Mouse (Mus musculus) midbrain, postnatal 0 days (tissue): ENCODE measurements around the gene Kcna2. TPM values are rescaled to one million over a fixed set of nuclear protein-coding genes. Genes with fewer than 3 reads are reported as not detected.

ENCODE experiments used
- ATAC-seq: fragments of 200-750 bp; cut with Nextera tagmentation; 2 replicates; pipeline ENCODE4 v1.8.0; 2017; ENCODE audit warnings: moderate number of reproducible peaks, mild to moderate bottlenecking, moderate TSS enrichment, moderate library complexity; ENCODE audit not compliant: low FRiP score
- DNase-seq: peaks from one replicate; pipeline ENCODE4 v3.0.0-alpha.2; 2015; ENCODE audit warnings: low spot score
- H3K27ac ChIP-seq: fragments of 300-500 bp; sonication (generic); 2 replicates; pipeline ENCODE4 v1.5.1; 2014; ENCODE audit warnings: low read depth, mild to moderate bottlenecking, low read length, mixed read lengths
- H3K27me3 ChIP-seq: fragments of 300-500 bp; sonication (generic); 2 replicates; pipeline ENCODE4 v1.6.1; 2014; ENCODE audit warnings: low read length, control low read depth, mixed read lengths; ENCODE audit not compliant: insufficient read depth
- H3K36me3 ChIP-seq: fragments of 300-500 bp; sonication (generic); 2 replicates; pipeline ENCODE4 v1.6.1; 2014; ENCODE audit warnings: low read length, control low read depth, mixed read lengths; ENCODE audit not compliant: insufficient read depth
- H3K4me1 ChIP-seq: fragments of 300-500 bp; sonication (generic); 2 replicates; pipeline ENCODE4 v1.6.1; 2014; ENCODE audit warnings: mild to moderate bottlenecking, control low read depth, antibody characterized with exemption, low read length, mixed read lengths; ENCODE audit not compliant: insufficient read depth
- H3K4me2 ChIP-seq: fragments of 300-500 bp; sonication (generic); 2 replicates; pipeline ENCODE4 v1.6.1; 2014; ENCODE audit warnings: low read depth, mild to moderate bottlenecking, low read length, mixed read lengths; ENCODE audit not compliant: poor library complexity, severe bottlenecking
- H3K4me3 ChIP-seq: fragments of 300-500 bp; sonication (generic); 2 replicates; pipeline ENCODE4 v1.5.1; 2014; ENCODE audit warnings: low read depth, mild to moderate bottlenecking, low read length, moderate library complexity
- H3K9ac ChIP-seq: fragments of 300-500 bp; sonication (generic); replicated peaks from 2 replicates; pipeline ENCODE4 v1.6.1; 2014; ENCODE audit warnings: mild to moderate bottlenecking, low read length, moderate library complexity, mixed read lengths; ENCODE audit not compliant: poor library complexity, severe bottlenecking
- H3K9me3 ChIP-seq: fragments of 300-500 bp; sonication (generic); 2 replicates; pipeline ENCODE4 v1.6.1; 2016; ENCODE audit warnings: low read length, control low read depth
- CTCF ChIP-seq: IDR thresholded peaks from 2 replicates; pipeline ENCODE4 v1.5.1; 2016; ENCODE audit warnings: antibody characterized with exemption, mild to moderate bottlenecking
- WGBS: fragments of 180-500 bp; shearing (Covaris S2); extraction: QIAGEN DNeasy Blood & Tissue Kit; methylation state at CpG from one replicate; pipeline ENCODE4 v1.1.7; 2014; 5-methylcytosine and 5-hydroxymethylcytosine counted together
- polyA plus RNA-seq: library from polyadenylated mRNA; unstranded; fragments of >200 nt; fragmentation: Nextera tagmentation; extraction: Ambion mirVana; gene quantifications from 2 replicates; pipeline ENCODE4 v1.2.1, GENCODE M21; 2015
- total RNA-seq: library from RNA; depleted of rRNA; stranded (reverse); fragments of >200 nt; gene quantifications from 2 replicates; pipeline ENCODE4 v1.2.3, GENCODE M21; 2014; rRNA removed

Kcna2 gene
- total RNA-seq (17.6 and 17.7 TPM in 2 replicates), polyA plus RNA-seq (1.4 and 1.7 TPM in 2 replicates)

DNA sequence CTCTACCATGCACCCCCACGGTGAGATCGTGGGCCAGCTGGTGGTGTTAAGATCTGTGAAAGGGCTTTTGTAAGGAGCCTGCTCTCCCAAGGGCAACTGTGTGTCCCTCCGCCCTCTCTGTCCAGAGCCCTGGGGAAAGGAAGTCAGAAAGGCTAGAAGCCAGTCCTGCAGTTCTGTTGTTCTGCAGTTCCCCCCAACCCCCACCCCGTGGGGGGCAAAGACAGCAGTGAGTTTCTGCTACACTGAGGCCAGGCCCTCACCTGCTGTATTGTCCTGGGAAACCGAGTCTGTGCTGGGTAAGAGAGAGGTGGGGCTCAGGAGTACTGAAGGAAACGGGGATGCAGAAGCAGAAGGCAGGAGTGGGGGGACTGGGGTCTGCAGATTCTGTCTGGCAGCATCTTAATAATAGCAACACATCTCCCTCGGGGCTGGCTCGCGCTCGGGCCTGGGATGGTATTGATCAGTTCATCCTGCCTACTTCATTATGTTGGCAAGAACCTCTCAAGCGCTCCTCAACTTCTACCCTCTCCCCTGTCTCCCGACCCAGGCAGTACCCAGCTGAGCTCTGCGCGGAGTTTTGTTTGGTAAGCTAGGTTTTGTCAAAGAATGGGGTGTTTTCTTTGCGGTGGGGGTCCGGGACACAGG lies at the start of gene Kcna2:
Kcna2 (plus strand) TSS at position 336 of the 645 bp plus-strand sequence.
- Histone ChIP-seq H3K27ac (peak within 1 kb of the TSS; percentile 89), H3K9me3 (no peaks in the 10 kb centered on the region), H3K9ac (peak within 1 kb of the TSS; percentile 80), H3K27me3 (no peaks in the 10 kb centered on the region), H3K4me3 (peak within 1 kb of the TSS; percentile 79), H3K4me2 (peak within 1 kb of the TSS; percentile 86), H3K4me1 (peaks cover 19% of the 10 kb centered on the region), H3K36me3 (peaks cover 2% of the 10 kb centered on the region; the same call in 1 of the 2 replicates)
- DNase-seq (peak; percentile 16), ATAC-seq (peak; percentile 10; the same call in 1 of the 2 replicates)
- TF ChIP-seq CTCF: no peak
- 3% methylated on average over 16 of the region's 16 CpGs for WGBS

DNA sequence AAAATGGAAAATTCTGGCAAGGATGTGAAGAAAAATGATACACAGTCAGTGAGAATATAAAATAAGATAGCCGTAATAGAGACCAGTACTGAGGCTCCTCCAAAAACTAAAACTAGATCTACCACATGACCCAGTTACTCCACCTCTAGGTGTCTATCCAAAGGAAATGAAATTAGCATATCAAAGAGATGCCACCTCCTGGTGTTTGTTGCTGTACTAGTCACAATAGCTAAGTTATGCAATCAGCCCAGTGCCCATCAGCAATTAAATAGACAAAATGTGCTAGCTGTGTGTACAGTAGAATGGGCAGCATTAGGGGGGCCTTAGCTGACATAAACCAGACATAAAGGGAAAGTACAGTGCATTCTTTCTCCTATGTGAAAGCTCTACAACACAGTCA lies 39.5 kb upstream of the Kcna2 start:
- ATAC-seq: no peak

DNA sequence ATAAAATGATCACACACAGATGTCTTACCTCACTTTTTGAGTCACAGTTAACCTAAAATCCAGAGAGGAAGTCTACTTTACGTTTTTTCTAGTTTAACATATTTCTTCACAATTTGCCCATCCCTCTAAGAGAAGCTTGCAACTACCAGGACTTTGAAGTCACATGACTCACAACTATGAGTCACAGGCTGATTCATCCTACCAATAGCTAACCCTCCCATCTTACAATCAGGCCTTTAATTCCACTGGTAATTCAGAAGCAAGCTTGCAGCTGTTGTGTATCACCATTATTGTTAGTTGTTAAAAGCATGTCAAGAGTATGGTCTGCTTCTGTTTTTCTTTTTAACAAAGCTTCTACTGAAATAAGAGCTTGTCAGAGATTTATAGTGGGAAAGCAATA lies 38.2 kb upstream of the Kcna2 start:
- Histone ChIP-seq H3K4me3 (no peak overlapping the region), H3K9ac (no peak overlapping the region), H3K27me3 (no peaks in the 10 kb centered on the region), H3K9me3 (no peaks in the 10 kb centered on the region), H3K36me3 (no peaks in the 10 kb centered on the region), H3K27ac (no peak overlapping the region), H3K4me1 (peaks cover 10% of the 10 kb centered on the region; the same call in 1 of the 2 replicates), H3K4me2 (no peak overlapping the region)
- ATAC-seq (no peak), DNase-seq (no peak)
- no peak for TF ChIP-seq CTCF
- 74% methylated on average over 1 of the region's 1 CpGs for WGBS

More for the DNA sequence above, 39.5 kb upstream of the Kcna2 start:
- Histone ChIP-seq H3K4me1 (peaks cover 4% of the 10 kb centered on the region; the same call in 1 of the 2 replicates), H3K27me3 (no peaks in the 10 kb centered on the region), H3K4me3 (no peak overlapping the region), H3K9me3 (no peaks in the 10 kb centered on the region), H3K27ac (no peak overlapping the region), H3K36me3 (no peaks in the 10 kb centered on the region), H3K9ac (no peak overlapping the region), H3K4me2 (no peak overlapping the region)
- no peak for TF ChIP-seq CTCF
- no peak for DNase-seq
- 95% methylated on average over 1 of the region's 1 CpGs for WGBS

DNA sequence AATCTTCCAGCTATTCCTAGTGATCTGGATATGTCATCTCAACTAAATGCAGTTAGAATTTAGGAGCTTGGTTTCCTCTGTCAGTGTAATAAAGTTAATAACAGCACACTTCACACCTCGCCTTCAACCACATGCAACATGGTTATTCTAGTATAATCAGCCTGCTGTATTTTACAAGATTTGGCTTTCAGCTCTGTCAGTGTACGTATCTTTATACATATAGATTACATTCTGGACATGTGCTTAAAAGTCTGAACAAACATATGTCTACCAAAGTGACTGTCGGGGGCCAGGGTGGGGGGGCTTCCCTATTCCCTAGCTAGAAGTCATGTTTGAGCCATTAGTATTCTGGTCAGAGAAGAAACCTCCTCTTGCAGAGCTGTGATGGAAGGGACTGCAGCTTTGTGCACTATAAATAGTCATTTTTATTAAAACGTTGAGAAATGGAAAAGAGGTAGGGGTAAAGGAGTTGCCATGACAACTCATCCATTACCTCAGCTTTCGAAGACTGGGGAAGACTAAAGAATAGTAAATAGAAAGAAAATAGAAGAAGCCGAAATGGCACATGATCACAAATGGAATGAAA lies 35.3 kb upstream of the Kcna2 start:
- Histone ChIP-seq H3K9ac (no peak overlapping the region), H3K27ac (peak overlapping the region; percentile 82), H3K27me3 (no peaks in the 10 kb centered on the region), H3K36me3 (no peaks in the 10 kb centered on the region), H3K9me3 (no peaks in the 10 kb centered on the region), H3K4me2 (no peak overlapping the region), H3K4me3 (no peak overlapping the region), H3K4me1 (peaks cover 10% of the 10 kb centered on the region; the same call in 1 of the 2 replicates)
- no peak for TF ChIP-seq CTCF
- peak; percentile 88 for ATAC-seq
- DNase-seq: peak; percentile 22
- WGBS: 25% methylated on average over 6 of the region's 6 CpGs

DNA sequence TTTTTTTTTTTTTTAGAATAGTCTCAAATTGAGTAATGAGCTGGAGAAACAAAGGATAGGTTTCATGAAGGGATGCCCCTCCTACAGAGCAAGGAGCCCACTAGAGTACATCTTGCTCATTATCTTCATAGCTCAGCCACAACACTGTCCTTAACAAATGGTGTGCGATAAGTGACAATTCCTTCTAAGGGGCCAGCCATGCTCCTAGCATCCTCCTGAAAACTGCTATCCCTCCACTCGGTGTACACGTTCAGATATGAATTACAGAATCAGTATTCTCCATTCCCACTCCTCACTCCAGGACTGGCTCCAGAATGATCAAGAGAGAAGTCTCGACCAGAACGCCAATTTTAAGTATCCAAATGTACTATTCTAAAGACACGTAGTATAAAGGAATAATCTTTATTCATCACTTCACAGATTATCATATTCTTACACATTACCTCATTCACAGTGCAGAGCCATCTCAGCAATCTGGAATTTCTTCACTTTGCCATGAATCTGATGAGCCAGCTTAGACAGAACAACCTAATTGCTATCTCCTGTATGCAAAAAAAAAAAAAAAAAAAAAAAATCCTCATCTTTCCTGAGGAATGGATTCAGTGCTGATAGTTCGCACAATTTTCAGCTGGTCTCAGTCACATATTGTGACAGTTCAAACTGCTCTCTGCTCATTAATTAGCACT lies 34.6 kb upstream of the Kcna2 start:
- DNase-seq: no peak
- Histone ChIP-seq H3K27ac (peak overlapping the region; percentile 82), H3K9me3 (no peaks in the 10 kb centered on the region), H3K4me1 (peaks cover 10% of the 10 kb centered on the region; the same call in 1 of the 2 replicates), H3K4me3 (no peak overlapping the region), H3K9ac (no peak overlapping the region), H3K36me3 (no peaks in the 10 kb centered on the region), H3K27me3 (no peaks in the 10 kb centered on the region), H3K4me2 (no peak overlapping the region)
- TF ChIP-seq CTCF: no peak
- WGBS: 41% methylated on average over 7 of the region's 7 CpGs
- peak; percentile 67 for ATAC-seq
